Mouse (Mus musculus) kidney, postnatal 0 days (tissue): ENCODE data around the gene Gdf10. TPM values are rescaled to one million over a fixed set of nuclear protein-coding genes. Genes with fewer than 3 reads are reported as not detected.

Experiments
- ATAC-seq: fragments of 200-750 bp; cut with Nextera tagmentation; replicated peaks from 2 replicates; pipeline ENCODE4 v1.8.0; 2017; ENCODE audit warnings: low read depth, moderate number of reproducible peaks, moderate TSS enrichment, moderate library complexity; ENCODE audit not compliant: low FRiP score
- DNase-seq: peaks from one replicate; pipeline ENCODE4 v3.0.0-alpha.2; 2016; ENCODE audit warnings: low spot score
- H3K27ac ChIP-seq: fragments of 300-500 bp; sonication (generic); 2 replicates; pipeline ENCODE4 v1.5.1; 2014; ENCODE audit warnings: mild to moderate bottlenecking
- H3K27me3 ChIP-seq: fragments of 300-500 bp; sonication (generic); 2 replicates; pipeline ENCODE4 v1.6.1; 2014; ENCODE audit warnings: low read length, mixed read lengths; ENCODE audit not compliant: insufficient read depth
- H3K36me3 ChIP-seq: fragments of 300-500 bp; sonication (generic); 2 replicates; pipeline ENCODE4 v1.6.1; 2014; ENCODE audit warnings: low read length, mixed read lengths; ENCODE audit not compliant: insufficient read depth
- H3K4me1 ChIP-seq: fragments of 300-500 bp; sonication (generic); replicated peaks from 2 replicates; pipeline ENCODE4 v1.6.1; 2014; ENCODE audit warnings: antibody characterized with exemption, low read length, mixed read lengths; ENCODE audit not compliant: insufficient read depth
- H3K4me2 ChIP-seq: fragments of 300-500 bp; sonication (generic); 2 replicates; pipeline ENCODE4 v1.6.1; 2014; ENCODE audit warnings: mild to moderate bottlenecking, low read length, moderate library complexity, mixed read lengths
- H3K4me3 ChIP-seq: fragments of 300-500 bp; sonication (generic); replicated peaks from 2 replicates; pipeline ENCODE4 v1.5.1; 2014; ENCODE audit warnings: low read depth, low read length
- H3K9ac ChIP-seq: fragments of 300-500 bp; sonication (generic); 2 replicates; pipeline ENCODE4 v1.6.1; 2014; ENCODE audit warnings: low read depth, low read length
- H3K9me3 ChIP-seq: fragments of 300-500 bp; sonication (generic); replicated peaks from 2 replicates; pipeline ENCODE4 v1.6.1; 2016; ENCODE audit warnings: low read length, inconsistent platforms, mixed read lengths
- CTCF ChIP-seq: IDR thresholded peaks from 2 replicates; pipeline ENCODE4 v1.5.1; 2016; ENCODE audit warnings: antibody characterized with exemption, low read depth, mild to moderate bottlenecking, moderate library complexity
- WGBS: fragments of 180-500 bp; shearing (Covaris S2); extraction: QIAGEN DNeasy Blood & Tissue Kit; methylation state at CpG from one replicate; pipeline ENCODE4 v1.1.7; 2014; 5-methylcytosine and 5-hydroxymethylcytosine counted together
- polyA plus RNA-seq: library from polyadenylated mRNA; unstranded; fragments of >200 nt; fragmentation: Nextera tagmentation; extraction: Ambion mirVana; gene quantifications from 2 replicates; pipeline ENCODE4 v1.2.1, GENCODE M21; 2015

Gene Gdf10
- polyA plus RNA-seq, 1 experiment from 2014 or later: 3.1 TPM

DNA sequence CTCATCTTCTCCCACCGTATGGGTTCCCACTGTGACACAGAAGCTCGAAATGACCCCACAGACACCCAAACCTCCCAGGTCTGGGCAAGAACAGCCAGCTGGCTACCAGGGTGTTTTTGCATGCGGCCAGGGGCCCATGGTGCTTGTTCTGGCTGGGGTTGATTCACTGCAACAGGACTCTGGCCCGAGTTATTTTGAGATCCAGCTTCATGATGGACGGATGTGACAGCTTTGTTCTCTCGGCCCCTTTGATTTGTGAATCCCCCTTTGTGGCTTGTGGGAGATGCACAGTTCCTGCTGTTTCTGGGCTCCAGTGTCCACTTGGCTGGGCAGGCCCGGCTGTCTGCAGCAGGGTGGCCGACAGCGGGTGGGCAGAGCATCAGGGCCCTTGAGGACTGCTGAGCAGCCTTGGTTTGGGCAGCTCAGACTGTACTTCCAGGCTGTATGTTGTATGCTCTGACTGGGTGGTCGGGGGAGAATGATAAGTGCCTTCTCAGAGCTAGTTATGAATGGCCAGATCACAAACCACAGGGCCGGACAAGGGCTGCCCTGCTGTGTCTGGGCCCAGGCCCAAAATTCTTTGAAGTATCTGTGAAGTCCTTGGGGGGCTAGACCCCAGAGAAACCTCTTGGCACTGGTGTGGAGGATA is 34.9 kb upstream of the Gdf10 start:
- Histone ChIP-seq H3K9me3 (no peaks in the 10 kb centered on the region), H3K4me3 (no peak overlapping the region), H3K27me3 (no peaks in the 10 kb centered on the region), H3K27ac (no peak overlapping the region), H3K36me3 (no peaks in the 10 kb centered on the region), H3K9ac (no peak overlapping the region), H3K4me2 (no peak overlapping the region), H3K4me1 (no peaks in the 10 kb centered on the region)
- TF ChIP-seq CTCF: no peak
- no peak for ATAC-seq
- no peak for DNase-seq
- 80% methylated on average over 11 of the region's 11 CpGs for WGBS

DNA sequence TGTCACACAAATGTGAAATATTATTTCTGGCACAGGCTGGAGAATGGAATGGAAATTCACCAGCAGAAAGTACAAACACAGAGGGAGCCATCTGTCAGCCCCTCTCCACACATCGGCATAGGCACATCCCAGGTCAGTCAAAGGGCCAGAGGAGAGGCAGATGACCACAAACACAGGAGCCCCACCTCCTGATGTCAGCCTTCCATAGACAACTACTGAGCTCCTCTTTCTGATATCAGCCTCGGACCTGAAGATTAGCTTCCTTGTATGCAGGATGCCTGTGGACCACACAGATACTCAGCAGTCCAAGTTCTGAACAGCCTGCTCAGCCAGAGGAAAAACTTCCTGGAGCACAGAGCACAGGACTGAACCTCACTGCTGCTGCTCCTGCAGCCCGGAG is 33.4 kb upstream of the Gdf10 start:
- TF ChIP-seq CTCF: no peak
- H3K4me3 ChIP-seq: no peak overlapping the region
- H3K4me1 ChIP-seq: no peaks in the 10 kb centered on the region
- no peak overlapping the region for H3K9ac ChIP-seq
- no peak for ATAC-seq
- peak; percentile 46 for DNase-seq
- no peaks in the 10 kb centered on the region for H3K36me3 ChIP-seq
- no peaks in the 10 kb centered on the region for H3K27me3 ChIP-seq
- no peak overlapping the region for H3K27ac ChIP-seq
- H3K9me3 ChIP-seq: no peaks in the 10 kb centered on the region
- H3K4me2 ChIP-seq: no peak overlapping the region
- WGBS: 59% methylated on average over 3 of the region's 3 CpGs

DNA sequence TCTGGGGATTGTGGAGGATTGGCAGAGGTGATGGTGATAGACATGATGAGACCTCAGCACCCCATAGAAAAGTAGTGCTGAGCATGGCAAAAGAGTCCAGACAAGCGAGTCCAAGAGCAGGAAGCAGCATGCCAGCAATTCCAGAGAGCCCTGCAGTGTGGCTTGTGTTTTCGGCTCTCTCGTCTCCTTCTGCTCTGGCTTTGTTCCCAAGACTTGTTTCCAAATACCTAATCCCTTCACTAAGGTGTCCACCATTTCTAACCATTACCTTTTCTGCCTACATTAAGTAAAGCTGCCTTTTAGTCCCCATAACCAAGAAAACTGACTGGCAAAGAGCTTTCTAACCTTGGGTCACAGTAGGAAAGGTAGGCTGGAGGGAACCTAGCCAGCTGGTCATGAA is 31.9 kb upstream of the Gdf10 start:
- no peaks in the 10 kb centered on the region for H3K36me3 ChIP-seq
- no peaks in the 10 kb centered on the region for H3K27me3 ChIP-seq
- no peaks in the 10 kb centered on the region for H3K9me3 ChIP-seq
- no peak overlapping the region for H3K9ac ChIP-seq
- WGBS: 95% methylated on average over 3 of the region's 3 CpGs
- no peak for TF ChIP-seq CTCF
- ATAC-seq (no peak), DNase-seq (no peak)
- no peak overlapping the region for H3K4me3 ChIP-seq
- no peak overlapping the region for H3K27ac ChIP-seq
- H3K4me1 ChIP-seq: no peaks in the 10 kb centered on the region
- H3K4me2 ChIP-seq: no peak overlapping the region

DNA sequence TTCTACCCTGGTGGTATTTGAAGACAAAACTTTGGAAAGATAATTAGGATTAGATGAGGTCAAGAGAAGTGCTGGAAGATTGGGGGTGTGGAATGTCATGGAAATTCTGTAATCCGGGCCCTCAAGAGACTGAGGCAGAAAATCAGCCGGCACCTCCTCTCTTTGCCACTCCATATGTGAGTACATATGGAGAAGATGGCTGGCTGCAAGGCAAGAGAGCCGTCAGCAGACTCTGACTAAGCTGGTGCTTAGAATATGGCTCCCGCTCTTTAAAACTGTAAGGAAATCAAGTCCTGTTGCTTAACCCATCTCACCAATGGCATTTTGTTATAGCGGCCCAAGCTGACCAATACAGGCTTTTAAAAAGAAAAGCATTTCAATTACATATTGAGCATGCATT is 27.6 kb upstream of the Gdf10 start:
- no peaks in the 10 kb centered on the region for H3K9me3 ChIP-seq
- no peak overlapping the region for H3K4me3 ChIP-seq
- H3K4me2 ChIP-seq: no peak overlapping the region
- no peaks in the 10 kb centered on the region for H3K36me3 ChIP-seq
- ATAC-seq (no peak), DNase-seq (no peak)
- 91% methylated on average over 5 of the region's 5 CpGs for WGBS
- TF ChIP-seq CTCF: no peak
- H3K27me3 ChIP-seq: no peaks in the 10 kb centered on the region
- no peaks in the 10 kb centered on the region for H3K4me1 ChIP-seq
- H3K9ac ChIP-seq: no peak overlapping the region
- H3K27ac ChIP-seq: no peak overlapping the region

DNA sequence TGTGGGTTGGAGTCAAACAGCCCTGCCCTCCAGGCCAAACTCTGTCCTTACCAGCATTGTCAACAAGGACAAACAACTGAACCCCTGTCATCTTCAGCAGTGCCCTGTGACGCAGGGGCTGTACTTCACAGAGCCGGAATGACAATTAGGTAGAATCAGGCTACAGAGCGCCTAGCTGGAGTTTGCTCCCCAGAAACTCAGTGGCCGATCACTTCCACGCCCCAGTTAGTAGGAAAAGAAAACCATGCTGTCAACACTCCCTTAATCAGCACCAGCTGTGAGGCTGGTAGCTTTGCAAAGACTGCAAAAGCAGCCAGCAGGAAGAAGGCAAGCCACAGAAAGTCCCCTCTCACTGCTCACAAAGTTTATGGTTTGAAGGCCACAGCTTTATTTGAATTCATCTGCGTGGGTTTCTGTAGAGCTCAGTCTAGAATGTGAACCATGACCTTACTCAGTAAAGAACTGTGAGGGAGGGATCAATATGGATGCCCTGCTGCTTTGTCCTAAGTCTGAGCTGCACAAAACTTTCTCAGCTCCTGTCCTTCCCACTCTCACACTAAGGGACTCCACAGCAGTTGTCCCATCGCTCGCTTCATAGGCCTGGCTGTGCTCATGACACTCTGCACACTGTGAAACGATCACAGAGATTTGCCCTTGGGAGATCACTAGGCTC is 26.6 kb upstream of the Gdf10 start:
- DNase-seq (peak; percentile 72), ATAC-seq (no peak)
- no peaks in the 10 kb centered on the region for H3K36me3 ChIP-seq
- 0 out of 2 replicates have a peak overlapping the region, but pooled peaks have one; percentile 13 for H3K27ac ChIP-seq
- no peak overlapping the region for H3K9ac ChIP-seq
- H3K4me2 ChIP-seq: no peak overlapping the region
- TF ChIP-seq CTCF: no peak
- no peaks in the 10 kb centered on the region for H3K27me3 ChIP-seq
- no peaks in the 10 kb centered on the region for H3K4me1 ChIP-seq
- H3K9me3 ChIP-seq: no peaks in the 10 kb centered on the region
- WGBS: 33% methylated on average over 9 of the region's 9 CpGs
- no peak overlapping the region for H3K4me3 ChIP-seq

- H3K4me1 ChIP-seq: no peaks in the 10 kb centered on the region
- ATAC-seq (no peak), DNase-seq (no peak)
- H3K9me3 ChIP-seq: no peaks in the 10 kb centered on the region
- no peak for TF ChIP-seq CTCF
- H3K27ac ChIP-seq: no peak overlapping the region
- H3K4me2 ChIP-seq: no peak overlapping the region
- no peaks in the 10 kb centered on the region for H3K36me3 ChIP-seq
- H3K4me3 ChIP-seq: no peak overlapping the region
- H3K9ac ChIP-seq: no peak overlapping the region
- 90% methylated on average over 4 of the region's 4 CpGs for WGBS
- H3K27me3 ChIP-seq: no peaks in the 10 kb centered on the region
Observed at GRCm38 (mm10) chr14:33902783-33903182, 20.6 kb upstream of the Gdf10 start.

GRCm38 (mm10) chr14:33903199-33903598 is 20.2 kb upstream of the Gdf10 start:
- H3K9ac ChIP-seq: no peak overlapping the region
- H3K4me2 ChIP-seq: no peak overlapping the region
- WGBS: 90% methylated on average over 1 of the region's 1 CpGs
- H3K36me3 ChIP-seq: no peaks in the 10 kb centered on the region
- H3K4me3 ChIP-seq: no peak overlapping the region
- H3K27ac ChIP-seq: no peak overlapping the region
- H3K9me3 ChIP-seq: no peaks in the 10 kb centered on the region
- H3K4me1 ChIP-seq: no peaks in the 10 kb centered on the region
- ATAC-seq (no peak), DNase-seq (no peak)
- no peak for TF ChIP-seq CTCF
- H3K27me3 ChIP-seq: no peaks in the 10 kb centered on the region
